15 mouse cellular contexts compared by ENCODE assay signal in the genomic region with DNA sequence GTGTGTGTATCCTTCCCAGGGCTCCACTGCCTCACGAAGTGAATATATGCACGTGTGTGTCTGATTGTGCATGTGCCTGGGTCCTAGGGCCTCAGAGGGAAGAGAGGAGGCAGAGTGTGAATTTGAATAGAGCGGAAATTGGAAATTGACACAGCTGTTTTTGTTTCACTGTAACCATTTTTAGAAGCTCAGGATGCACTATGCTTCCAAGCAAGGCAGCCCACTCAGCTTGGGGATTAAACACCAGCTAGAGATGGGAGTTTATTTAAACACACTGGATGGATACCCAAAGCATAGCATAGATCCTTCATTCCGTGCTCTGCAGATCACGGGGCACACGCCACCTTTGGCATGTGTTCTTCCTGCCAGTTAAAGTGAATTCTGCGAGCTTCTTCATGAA.
"Had no signal": no experiment of that assay in that cellular context is flagged by ENCODE, and none has a peak within 500 bp of the region (broad histone marks: within the 10 kb centered on the region; RNA-seq: fewer than 3 reads in every experiment).

No protein-coding gene starts in this region.

- DNase-seq: gastrocnemius, postnatal 25 days; heart, adult 18-20 months; heart, postnatal 10 days; heart, postnatal 4 days; kidney, adult 18-20 months; kidney, adult 8-10 months; kidney, postnatal 10 days; kidney, postnatal 25 days; kidney, postnatal 4 days; liver had no signal

- ATAC-seq: hindbrain, embryonic 16.5 days; inflammation-experienced regulatory T-cells, adult 6 months; intestine, embryonic 15.5 days; intestine, postnatal 0 days; liver, embryonic 12.5 days had no signal
